Mouse (Mus musculus): Measurements from ENCODE around the gene Cmtm8. TPM values are rescaled to one million over a fixed set of nuclear protein-coding genes. Genes with fewer than 3 reads are reported as not detected.

The Cmtm8 gene
- polyA plus RNA-seq, 1 experiment, result not detected

- TF ChIP-seq POLR2A (IDR thresholded peaks at IDR 0.05; ENCODE audit: insufficient read length, low read depth) (no peak), SRF (IDR thresholded peaks at IDR 0.05; ENCODE audit: control insufficient read depth, insufficient read length, low read depth) (no peak), POLR2AphosphoS2 (IDR thresholded peaks at IDR 0.05; ENCODE audit: insufficient read length, low read depth) (no peak), USF1 (IDR thresholded peaks at IDR 0.05; ENCODE audit: low read depth) (no peak)
- Histone ChIP-seq H3K79me2 (ENCODE audit: control insufficient read depth, insufficient read depth) (no peaks in the 10 kb centered on the region), H3K36me3 (ENCODE audit: control insufficient read depth, insufficient read depth) (no peaks in the 10 kb centered on the region), H3K4me3 (no peak overlapping the region), H3K27me3 (ENCODE audit: control insufficient read depth, insufficient read depth, insufficient read length) (no peaks in the 10 kb centered on the region), H3K4me2 (ENCODE audit: low read depth) (no peak overlapping the region), H3ac (ENCODE audit: control insufficient read depth, insufficient read length) (no peak overlapping the region)
Measured at GRCm38 (mm10) chr9:114776361-114776760, 67.6 kb downstream of the Cmtm8 start.

DNA sequence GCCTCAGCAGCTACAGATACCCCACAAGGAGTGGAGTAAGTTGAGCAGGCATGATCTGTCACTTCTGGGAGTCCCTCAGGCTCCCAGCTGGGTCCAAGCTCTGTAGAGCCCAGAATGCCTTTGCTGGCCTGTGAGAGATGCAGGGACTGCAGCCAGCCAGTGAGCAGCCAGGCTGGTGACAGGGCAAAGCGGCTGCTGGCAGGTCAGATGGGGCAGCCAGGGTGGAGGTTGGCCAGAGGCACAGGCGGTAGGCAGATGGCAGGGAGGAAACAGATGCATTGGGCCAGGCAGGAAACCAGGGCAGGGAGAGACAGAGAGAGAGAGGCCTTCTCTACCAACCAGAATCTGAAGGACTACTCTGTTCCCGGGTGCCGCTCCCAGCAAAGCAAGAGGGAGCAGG, 68.7 kb downstream of the Cmtm8 start:
- H3K4me2 ChIP-seq (ENCODE audit: low read depth), result no peak overlapping the region
- TF ChIP-seq MYOD1 (IDR thresholded peaks at IDR 0.05; ENCODE audit: control insufficient read depth in 1 of 3, insufficient read length in 2 of 3, low read depth in 2 of 3) (peak in 1 of 3 experiments; percentile 21), MYOG (IDR thresholded peaks at IDR 0.05; ENCODE audit: control insufficient read depth in 1 of 3, insufficient read depth in 1 of 3, insufficient read length in 2 of 3, low read depth in 2 of 3) (peak in 1 of 3 experiments; percentile 31), CEBPB (IDR thresholded peaks at IDR 0.05; ENCODE audit: insufficient read depth, poor library complexity, severe bottlenecking) (no peak), POLR2AphosphoS2 (IDR thresholded peaks at IDR 0.05; ENCODE audit: insufficient read length, low read depth) (no peak)
- no peaks in the 10 kb centered on the region for H3K79me2 ChIP-seq (ENCODE audit: control insufficient read depth, insufficient read depth)
- no peak overlapping the region for H3K4me3 ChIP-seq
- no peak overlapping the region for H3ac ChIP-seq (ENCODE audit: control insufficient read depth, insufficient read length)
- no peaks in the 10 kb centered on the region for H3K36me3 ChIP-seq (ENCODE audit: control insufficient read depth, insufficient read depth)
- no peaks in the 10 kb centered on the region for H3K27me3 ChIP-seq (ENCODE audit: control insufficient read depth, insufficient read depth, insufficient read length)

GRCm38 (mm10) chr9:114774629-114775028, 69.3 kb downstream of the Cmtm8 start:
- no peak overlapping the region for H3K4me3 ChIP-seq
- no peaks in the 10 kb centered on the region for H3K36me3 ChIP-seq (ENCODE audit: control insufficient read depth, insufficient read depth)
- H3K79me2 ChIP-seq (ENCODE audit: control insufficient read depth, insufficient read depth), result no peaks in the 10 kb centered on the region
- H3ac ChIP-seq (ENCODE audit: control insufficient read depth, insufficient read length), result no peak overlapping the region
- no peak overlapping the region for H3K4me2 ChIP-seq (ENCODE audit: low read depth)
- TF ChIP-seq MYOD1 (IDR thresholded peaks at IDR 0.05; ENCODE audit: control insufficient read depth in 1 of 3, insufficient read length in 2 of 3, low read depth in 2 of 3) (no peak), USF1 (IDR thresholded peaks at IDR 0.05; ENCODE audit: low read depth) (no peak), E2F4 (IDR thresholded peaks at IDR 0.05; ENCODE audit: insufficient read depth) (no peak), MYOG (IDR thresholded peaks at IDR 0.05; ENCODE audit: control insufficient read depth in 1 of 3, insufficient read depth in 1 of 3, insufficient read length in 2 of 3, low read depth in 2 of 3) (no peak)
- no peaks in the 10 kb centered on the region for H3K27me3 ChIP-seq (ENCODE audit: control insufficient read depth, insufficient read depth, insufficient read length)

GRCm38 (mm10) chr9:114771565-114771964, 72.4 kb downstream of the Cmtm8 start:
- no peak overlapping the region for H3K4me2 ChIP-seq (ENCODE audit: low read depth)
- H3K27me3 ChIP-seq (ENCODE audit: control insufficient read depth, insufficient read depth, insufficient read length), result no peaks in the 10 kb centered on the region
- no peaks in the 10 kb centered on the region for H3K36me3 ChIP-seq (ENCODE audit: control insufficient read depth, insufficient read depth)
- H3K79me2 ChIP-seq (ENCODE audit: control insufficient read depth, insufficient read depth), result no peaks in the 10 kb centered on the region
- H3ac ChIP-seq (ENCODE audit: control insufficient read depth, insufficient read length), result no peak overlapping the region
- H3K4me3 ChIP-seq, result no peak overlapping the region
- no peak for TF ChIP-seq USF1 (IDR thresholded peaks at IDR 0.05; ENCODE audit: low read depth)
- TF ChIP-seq CEBPB (IDR thresholded peaks at IDR 0.05; ENCODE audit: insufficient read depth, poor library complexity, severe bottlenecking), result no peak
- no peak for TF ChIP-seq MAX (IDR thresholded peaks at IDR 0.05; ENCODE audit: low read depth)
- TF ChIP-seq REST (IDR thresholded peaks at IDR 0.05; ENCODE audit: insufficient read depth, insufficient read length), result no peak
- no peak for TF ChIP-seq POLR2A (IDR thresholded peaks at IDR 0.05; ENCODE audit: insufficient read length, low read depth)
- no peak for TF ChIP-seq SRF (IDR thresholded peaks at IDR 0.05; ENCODE audit: control insufficient read depth, insufficient read length, low read depth)
- TF ChIP-seq E2F4 (IDR thresholded peaks at IDR 0.05; ENCODE audit: insufficient read depth), result no peak
- no peak for TF ChIP-seq MYOD1 (IDR thresholded peaks at IDR 0.05; ENCODE audit: control insufficient read depth in 1 of 3, insufficient read length in 2 of 3, low read depth in 2 of 3)
- no peak for TF ChIP-seq POLR2AphosphoS2 (IDR thresholded peaks at IDR 0.05; ENCODE audit: insufficient read length, low read depth)

GRCm38 (mm10) chr9:114770224-114770623, 73.7 kb downstream of the Cmtm8 start:
- H3K36me3 ChIP-seq (ENCODE audit: control insufficient read depth, insufficient read depth), result no peaks in the 10 kb centered on the region
- H3ac ChIP-seq (ENCODE audit: control insufficient read depth, insufficient read length), result no peak overlapping the region
- no peak overlapping the region for H3K4me3 ChIP-seq
- H3K4me2 ChIP-seq (ENCODE audit: low read depth), result no peak overlapping the region
- TF ChIP-seq POLR2A (IDR thresholded peaks at IDR 0.05; ENCODE audit: insufficient read length, low read depth) (no peak), E2F4 (IDR thresholded peaks at IDR 0.05; ENCODE audit: insufficient read depth) (no peak), USF1 (IDR thresholded peaks at IDR 0.05; ENCODE audit: low read depth) (no peak), TCF12 (IDR thresholded peaks at IDR 0.05; ENCODE audit: insufficient read depth, poor library complexity, severe bottlenecking) (no peak), REST (IDR thresholded peaks at IDR 0.05; ENCODE audit: insufficient read depth, insufficient read length) (no peak), CEBPB (IDR thresholded peaks at IDR 0.05; ENCODE audit: insufficient read depth, poor library complexity, severe bottlenecking) (no peak), POLR2AphosphoS2 (IDR thresholded peaks at IDR 0.05; ENCODE audit: insufficient read length, low read depth) (no peak), MYOG (IDR thresholded peaks at IDR 0.05; ENCODE audit: control insufficient read depth in 1 of 3, insufficient read depth in 1 of 3, insufficient read length in 2 of 3, low read depth in 2 of 3) (no peak), MYOD1 (IDR thresholded peaks at IDR 0.05; ENCODE audit: control insufficient read depth in 1 of 3, insufficient read length in 2 of 3, low read depth in 2 of 3) (no peak), MAX (IDR thresholded peaks at IDR 0.05; ENCODE audit: low read depth) (no peak), TCF3 (IDR thresholded peaks at IDR 0.05; ENCODE audit: insufficient read length, low read depth) (no peak), SRF (IDR thresholded peaks at IDR 0.05; ENCODE audit: control insufficient read depth, insufficient read length, low read depth) (no peak)
- H3K79me2 ChIP-seq (ENCODE audit: control insufficient read depth, insufficient read depth), result no peaks in the 10 kb centered on the region
- no peaks in the 10 kb centered on the region for H3K27me3 ChIP-seq (ENCODE audit: control insufficient read depth, insufficient read depth, insufficient read length)
